Comparison of ENCODE assay signal across 21 mouse cellular contexts in genomic region chr7:143254901-143255300, GRCm38 (mm10).
DNase-seq lines count a peak whose midpoint lies in the region; ATAC-seq and TF ChIP-seq lines count a peak whose summit lies in the region.
"Had no signal": no experiment of that assay in that cellular context is flagged by ENCODE, and none has a peak within 500 bp of the region (broad histone marks: within the 10 kb centered on the region; RNA-seq: fewer than 3 reads in every experiment).

No protein-coding gene starts in this region.

- no peak for TF ChIP-seq POLR2A in limb, embryonic 14.5 days (IDR thresholded peaks at IDR 0.05; ENCODE audit: borderline replicate concordance, extremely low read depth, insufficient read depth, insufficient read length)

- no peak overlapping the region for H3K27ac ChIP-seq in heart, embryonic 11.5 days (ENCODE audit: low read depth, low read length)
- H3K27ac ChIP-seq in limb, embryonic 14.5 days (replicated peaks; ENCODE audit: low read depth, low read length): no peak overlapping the region
- H3K27ac ChIP-seq in limb, embryonic 10.5 days: no peak overlapping the region
- H3K27ac ChIP-seq: embryonic facial prominence, embryonic 12.5 days had no signal

- no peak overlapping the region for H3K4me2 ChIP-seq in heart, embryonic 11.5 days
- H3K4me2 ChIP-seq in limb, embryonic 14.5 days (replicated peaks; ENCODE audit: low read depth, low read length, severe bottlenecking): no peak overlapping the region
- H3K4me2 ChIP-seq: embryonic facial prominence, embryonic 12.5 days had no signal

- peak; percentile 74 for DNase-seq in heart, adult 11 months
- DNase-seq in limb, embryonic 14.5 days (ENCODE audit: low spot score): no peak
- DNase-seq in limb, embryonic 10.5 days (ENCODE audit: low spot score): no peak
- DNase-seq in R1 (ENCODE audit: low read depth, low spot score) (peak; percentile 56), ZHBTc4 (ENCODE audit: low read depth, low spot score) (peak; percentile 31)
- no peak for DNase-seq in layer of hippocampus, postnatal 25 days (ENCODE audit: extremely low spot score in 1 of 2, low spot score in 1 of 2)
- DNase-seq in right cerebral cortex, postnatal 10 days (ENCODE audit: low spot score in 2 of 2): no peak
- DNase-seq: adrenal gland, adult 2 months; adrenal gland, postnatal 10 days; adrenal gland, postnatal 25 days; cerebellum, adult 11 months; cerebellum, adult 18-20 months; cerebellum, adult 8-10 months; cerebellum, adult 9-11 months; cerebellum, postnatal 14 days; cerebellum, postnatal 36 days; embryo, embryonic 11 days had no signal

- H3K27me3 ChIP-seq in heart, embryonic 11.5 days (ENCODE audit: control insufficient read depth, insufficient read depth, low read length): no peaks in the 10 kb centered on the region
- no peaks in the 10 kb centered on the region for H3K27me3 ChIP-seq in limb, embryonic 14.5 days (ENCODE audit: control insufficient read depth, insufficient read depth, low read length)
- H3K27me3 ChIP-seq in limb, embryonic 10.5 days (ENCODE audit: low read depth, poor library complexity, severe bottlenecking): no peaks in the 10 kb centered on the region
- H3K27me3 ChIP-seq: embryonic facial prominence, embryonic 12.5 days had no signal

- H3K36me3 ChIP-seq in heart, embryonic 11.5 days (ENCODE audit: control insufficient read depth, insufficient read depth, low read length): peaks cover 20% of the 10 kb centered on the region
- peaks cover 8% of the 10 kb centered on the region for H3K36me3 ChIP-seq in limb, embryonic 14.5 days (ENCODE audit: control insufficient read depth, insufficient read depth, low read length)
- H3K36me3 ChIP-seq in limb, embryonic 10.5 days: peaks cover 64% of the 10 kb centered on the region

- ATAC-seq in heart, embryonic 11.5 days (replicated peaks; ENCODE audit: insufficient number of reproducible peaks, low FRiP score, low TSS enrichment): no peak
- ATAC-seq in limb, embryonic 14.5 days (ENCODE audit: low FRiP score, low read depth): peak; percentile 12; the same call in 1 of the 2 replicates
- ATAC-seq: forebrain, embryonic 14.5 days; forebrain, embryonic 16.5 days had no signal

- H3K9ac ChIP-seq in heart, embryonic 11.5 days (ENCODE audit: low read depth, low read length): no peak overlapping the region
- H3K9ac ChIP-seq in limb, embryonic 14.5 days (ENCODE audit: low read depth, low read length, severe bottlenecking): no peak overlapping the region
- H3K9ac ChIP-seq: embryonic facial prominence, embryonic 12.5 days had no signal

- H3K4me1 ChIP-seq in heart, embryonic 11.5 days (ENCODE audit: control insufficient read depth, insufficient read depth, low read length): peaks cover 6% of the 10 kb centered on the region; the same call in 1 of the 2 replicates
- H3K4me1 ChIP-seq in limb, embryonic 14.5 days (ENCODE audit: control insufficient read depth, insufficient read depth, low read length): peaks cover 3% of the 10 kb centered on the region; the same call in 1 of the 2 replicates
- H3K4me1 ChIP-seq in limb, embryonic 10.5 days: peaks cover 9% of the 10 kb centered on the region

- peaks cover 12% of the 10 kb centered on the region for H3K9me3 ChIP-seq in heart, embryonic 11.5 days (replicated peaks; ENCODE audit: control insufficient read depth, low read length)
- H3K9me3 ChIP-seq in limb, embryonic 14.5 days (ENCODE audit: control insufficient read depth, low read length): peaks cover 13% of the 10 kb centered on the region
- peaks cover 2% of the 10 kb centered on the region; the same call in 1 of the 2 replicates for H3K9me3 ChIP-seq in limb, embryonic 10.5 days (replicated peaks)

- H3K4me3 ChIP-seq in heart, embryonic 11.5 days (ENCODE audit: low read depth, low read length): no peak overlapping the region
- no peak overlapping the region for H3K4me3 ChIP-seq in limb, embryonic 14.5 days (replicated peaks; ENCODE audit: low read length)
- no peak overlapping the region for H3K4me3 ChIP-seq in limb, embryonic 10.5 days
- H3K4me3 ChIP-seq: embryonic facial prominence, embryonic 12.5 days had no signal

- WGBS in heart, embryonic 11.5 days (ENCODE audit: insufficient replicate concordance): 87% methylated on average over 2 of the region's 2 CpGs
- 89% methylated on average over 2 of the region's 2 CpGs for WGBS in limb, embryonic 14.5 days
- 97% methylated on average over 2 of the region's 2 CpGs for WGBS in limb, embryonic 10.5 days

Comparison
In these comparisons a context has a peak if more than half of its experiments do, and no peak if none do; other contexts are left out.
1. DNase-seq: peak in heart, adult 11 months (single experiment), R1 (single experiment) and ZHBTc4 (single experiment); none in limb, embryonic 14.5 days (single experiment), limb, embryonic 10.5 days (single experiment), layer of hippocampus, postnatal 25 days (0 of 2) and right cerebral cortex, postnatal 10 days (0 of 2).